Mouse (Mus musculus) retina, embryonic 14.5 days (tissue): ENCODE data around the gene Mapk11.

Experiments used
- DNase-seq: peaks from one replicate; pipeline ENCODE4 v3.0.0-alpha.2; 2015; ENCODE audit warnings: low spot score

The Mapk11 gene

DNA sequence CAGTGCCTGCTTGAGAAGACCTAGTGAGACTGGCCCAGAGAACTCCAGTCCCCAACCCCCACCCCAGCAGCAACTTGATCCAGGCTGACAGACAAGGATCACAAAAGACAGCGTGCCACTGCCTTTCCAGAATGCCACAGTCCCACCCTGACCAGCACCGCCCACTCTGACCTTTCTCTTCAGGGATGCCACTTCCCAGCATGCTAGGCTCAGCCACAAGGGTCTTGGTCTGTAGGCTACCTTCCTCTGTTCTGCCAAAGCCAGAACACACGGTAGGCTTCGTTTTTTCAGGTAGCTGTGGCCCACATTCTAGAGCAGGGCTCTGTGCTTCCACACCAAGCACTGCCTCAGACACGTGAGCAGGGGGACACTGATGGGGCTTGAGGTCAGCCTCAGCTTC lies 46.8 kb downstream of the Mapk11 start:
- DNase-seq = no peak

DNA sequence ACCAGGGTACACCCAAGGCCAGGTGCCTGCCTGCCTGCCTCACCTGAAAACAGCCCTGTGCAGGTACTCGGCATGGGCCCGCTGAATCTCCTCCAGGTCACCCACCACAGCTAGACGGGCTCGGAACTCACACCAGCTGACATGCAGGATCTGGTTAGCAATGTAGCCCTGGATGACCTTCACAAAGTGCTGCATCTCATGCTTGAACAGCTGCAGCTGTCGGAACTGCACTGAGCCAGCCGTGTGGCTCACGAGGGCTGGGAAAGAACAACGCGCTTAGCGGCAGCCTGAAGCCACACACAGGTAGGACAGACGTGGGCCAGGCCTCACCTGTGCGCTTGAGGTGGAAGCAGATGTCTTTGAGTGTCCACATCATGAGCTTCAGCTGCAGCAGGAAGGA lies 48.6 kb downstream of the Mapk11 start:
- DNase-seq = no peak

DNA sequence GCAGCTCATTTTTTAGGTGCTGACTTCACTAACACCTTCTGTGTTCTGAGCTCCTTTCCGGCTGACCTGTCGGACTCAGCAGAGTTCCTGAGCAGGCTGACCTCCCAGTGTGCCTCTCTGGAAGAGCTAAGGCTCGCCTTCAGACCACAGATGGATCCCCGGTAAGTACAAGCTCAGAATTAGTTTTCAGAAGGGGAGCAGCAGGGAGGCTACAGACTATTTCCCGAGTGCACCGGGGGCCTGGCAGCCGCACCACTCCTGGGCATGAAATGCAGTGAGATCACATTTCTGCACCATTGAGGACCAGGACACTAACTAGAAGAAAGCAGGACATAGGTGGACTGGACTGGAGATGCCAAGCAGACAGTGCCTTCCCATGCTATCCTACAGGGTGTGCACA lies 50.8 kb downstream of the Mapk11 start:
- no peak for DNase-seq

DNA sequence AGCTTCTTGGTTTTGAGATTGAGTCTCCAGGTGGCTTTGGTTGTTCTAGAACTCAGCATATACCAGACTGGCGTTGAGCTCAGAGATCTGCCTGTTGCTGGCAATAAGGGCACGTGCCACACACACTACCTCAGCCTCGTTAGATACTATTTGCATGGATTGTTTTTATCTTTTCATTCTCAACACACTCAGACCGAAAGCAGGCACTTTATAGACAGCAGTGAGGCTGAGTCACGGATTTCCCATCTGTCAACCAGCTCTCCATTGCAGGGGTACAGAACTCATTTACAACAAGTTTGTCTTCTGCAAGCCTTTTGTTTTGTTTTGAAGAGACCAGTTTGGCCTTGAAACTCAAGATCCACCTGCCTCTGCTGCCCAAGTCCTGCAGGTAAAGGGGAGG lies 52.0 kb downstream of the Mapk11 start:
- no peak for DNase-seq
